Mouse (Mus musculus): ENCODE data around the gene Vash1. TPM values are rescaled to one million over a fixed set of nuclear protein-coding genes. Genes with fewer than 3 reads are reported as not detected.

The Vash1 gene
- total RNA-seq, 1 experiment from 2014 or later, result 0.91 TPM

GRCm38 (mm10) chr12:86714026-86714425 is 35.5 kb downstream of the Vash1 start:
- peak; percentile 98 for ATAC-seq (replicated peaks; ENCODE audit: low read depth, poor library complexity, severe bottlenecking)

- ATAC-seq (replicated peaks; ENCODE audit: low read depth, poor library complexity, severe bottlenecking), result 0 out of 2 replicates have a peak, but pooled peaks have one; percentile 36
These were observed 36.9 kb downstream of the Vash1 start for GRCm38 (mm10) chr12:86715401-86715800.

GRCm38 (mm10) chr12:86716962-86717361 is 38.5 kb downstream of the Vash1 start:
- ATAC-seq (replicated peaks; ENCODE audit: low read depth, poor library complexity, severe bottlenecking), result no peak

- no peak for ATAC-seq (replicated peaks; ENCODE audit: low read depth, poor library complexity, severe bottlenecking)
These were observed 41.6 kb downstream of the Vash1 start for GRCm38 (mm10) chr12:86719961-86720639.

GRCm38 (mm10) chr12:86721453-86721852 is 43.0 kb downstream of the Vash1 start:
- no peak for ATAC-seq (replicated peaks; ENCODE audit: low read depth, poor library complexity, severe bottlenecking)

- no peak for ATAC-seq (replicated peaks; ENCODE audit: low read depth, poor library complexity, severe bottlenecking)
These were observed 45.8 kb downstream of the Vash1 start for GRCm38 (mm10) chr12:86724300-86724699.

- ATAC-seq (replicated peaks; ENCODE audit: low read depth, poor library complexity, severe bottlenecking), result peak; percentile 30
These were observed 47.2 kb downstream of the Vash1 start for GRCm38 (mm10) chr12:86725706-86726105.

- ATAC-seq (replicated peaks; ENCODE audit: low read depth, poor library complexity, severe bottlenecking), result peak; percentile 98
These were observed 47.7 kb downstream of the Vash1 start, which contains the start of gene Angel1 for GRCm38 (mm10) chr12:86726120-86726640. Angel1 (minus strand) TSS chr12:86726460.

GRCm38 (mm10) chr12:86734319-86734810 is 55.9 kb downstream of the Vash1 start, which contains the start of gene Lrrc74a:
Lrrc74a (plus strand) TSS chr12:86734369.
- ATAC-seq (replicated peaks; ENCODE audit: low read depth, poor library complexity, severe bottlenecking), result no peak

Other genes with a start within 250 kb of the Vash1 start
- 1.6 and 4.6 TPM in 2 replicates for gene Angel1, start 47.8 kb downstream of the Vash1 start, total RNA-seq (2017)
- not detected in 2 replicates for gene Lrrc74a, start 55.7 kb downstream of the Vash1 start, total RNA-seq (2017)
- gene Irf2bpl, start 206.1 kb downstream of the Vash1 start, total RNA-seq (2017), result 1.9 and 3.6 TPM in 2 replicates

Data from common myeloid progenitor, adult 5-6 weeks (primary cell).